Mouse (Mus musculus) ES-E14 (cell line): ENCODE results near the gene Slc35b2.

Source experiments
- CHD2 ChIP-seq: IDR thresholded peaks from 2 replicates; pipeline ENCODE4 v1.6.1; 2014; ENCODE audit warnings: mild to moderate bottlenecking, low read depth, low read length, inconsistent platforms
- HCFC1 ChIP-seq: IDR thresholded peaks from 2 replicates; pipeline ENCODE4 v1.6.1; 2012; ENCODE audit warnings: low read length, inconsistent platforms, borderline replicate concordance; ENCODE audit not compliant: insufficient read depth

DNA sequence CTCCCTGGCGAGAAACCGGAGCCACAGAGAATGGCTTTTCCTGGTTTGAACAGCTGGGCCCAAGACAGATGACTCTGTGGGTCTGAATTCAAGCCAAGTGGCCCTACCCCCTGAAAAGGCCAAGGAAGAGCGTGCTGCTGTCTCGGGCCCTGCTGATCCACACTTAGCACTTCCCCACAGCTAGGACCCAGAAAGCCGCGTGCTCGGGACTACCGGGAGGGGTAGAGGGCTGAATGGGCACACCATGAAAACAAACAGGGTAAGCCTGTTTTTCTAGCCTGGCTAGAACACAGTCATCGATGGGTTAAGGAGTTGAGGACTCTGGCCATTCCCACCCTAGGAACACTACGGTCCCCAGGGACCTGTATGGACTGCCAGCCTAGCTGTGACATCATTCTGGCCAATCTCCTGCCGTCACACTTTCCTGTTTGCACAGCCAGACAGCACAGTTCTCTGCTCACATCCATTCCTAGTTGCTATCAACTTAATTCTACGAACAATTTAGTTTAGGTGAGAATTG, 17.3 kb downstream of the Slc35b2 start:
- TF ChIP-seq HCFC1, result no peak
- no peak for TF ChIP-seq CHD2
